Mouse (Mus musculus): Measurements from ENCODE around the gene Strc.

- TF ChIP-seq CTCF (IDR thresholded peaks at IDR 0.05; ENCODE audit: low read depth) (no peak), EP300 (IDR thresholded peaks at IDR 0.05; ENCODE audit: low read depth) (no peak)
Measured at GRCm38 (mm10) chr2:121415591-121415990, 28.6 kb upstream of the Strc start.

Data from liver, embryonic 14.5 days (tissue).